Mouse (Mus musculus): ENCODE results near the gene Atxn1.

DNA sequence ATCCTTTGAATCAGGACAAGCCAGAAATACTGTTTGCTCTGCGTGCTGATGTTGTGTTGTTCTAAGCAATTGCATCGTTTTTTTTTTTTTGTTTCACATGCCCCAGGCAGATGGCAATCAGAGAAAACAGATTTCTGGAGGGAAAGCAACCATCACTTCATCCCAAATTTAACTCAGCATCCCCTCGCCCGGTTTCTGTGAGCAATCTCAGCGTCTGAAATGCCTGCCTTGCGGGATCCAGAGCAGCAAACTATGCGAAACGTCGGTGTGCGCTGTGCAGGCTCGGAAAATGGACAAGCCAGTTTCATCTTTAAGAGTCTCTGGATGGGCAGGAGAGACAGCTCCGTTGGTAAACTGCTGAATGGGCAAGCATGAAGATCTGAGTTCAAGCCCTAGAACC is 45.3 kb upstream of the Atxn1 start:
- no peak for TF ChIP-seq CTCF (IDR thresholded peaks at IDR 0.05; ENCODE audit: insufficient read depth, low read length)
- TF ChIP-seq POLR2A (IDR thresholded peaks at IDR 0.05; ENCODE audit: borderline replicate concordance, extremely low read depth, low read depth, low read length): no peak

All from lung, adult 2 months (tissue).